Mouse (Mus musculus): ENCODE data around the gene Rab19. TPM values are rescaled to one million over a fixed set of nuclear protein-coding genes. Genes with fewer than 3 reads are reported as not detected.
"Not testable (repeated sequence)": the region's sequence is repeated elsewhere in the genome, so short reads cannot be mapped to it uniquely, and the experiment has no call there.

Rab19 gene
- polyA plus RNA-seq, 1 experiment from 2014 or later = 0.31 TPM

DNA sequence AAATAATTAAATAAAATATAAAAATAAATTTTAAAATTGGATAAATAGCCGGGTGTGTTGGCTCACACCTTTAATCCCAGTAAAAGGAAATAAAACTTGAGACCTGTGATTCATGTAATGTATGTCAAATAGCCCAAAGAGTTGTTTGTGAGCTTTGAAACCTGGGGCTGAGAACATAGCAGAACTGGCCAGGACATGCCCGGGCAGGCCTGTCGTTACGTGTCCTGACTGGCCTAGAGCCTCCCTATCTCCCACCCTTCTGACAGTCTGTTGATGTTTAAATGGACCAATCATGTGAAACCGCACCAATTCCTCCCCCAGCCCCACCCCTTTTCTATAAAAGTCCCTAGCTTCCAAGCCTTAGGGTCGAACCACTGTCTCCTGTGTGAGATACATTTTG is 56.5 kb downstream of the Rab19 start:
- 93% methylated on average over 6 of the region's 6 CpGs for WGBS
- H3K4me3 ChIP-seq; H3K27ac ChIP-seq; H3K9me3 ChIP-seq; H3K27me3 ChIP-seq (replicated peaks); H3K9ac ChIP-seq; H3K4me1 ChIP-seq; H3K4me2 ChIP-seq; ATAC-seq (replicated peaks); H3K36me3 ChIP-seq (replicated peaks): not testable (repeated sequence)

Other genes with a start within 250 kb of the Rab19 start
- gene Kdm7a, start 174.4 kb upstream of the Rab19 start, polyA plus RNA-seq (2015; fragmentation: Nextera tagmentation; extraction: Ambion mirVana) = 6.5 and 6.8 TPM in 2 replicates
- gene Slc37a3, start 3.5 kb upstream of the Rab19 start, polyA plus RNA-seq (2015; fragmentation: Nextera tagmentation; extraction: Ambion mirVana) = 62.8 and 65.8 TPM in 2 replicates
- 269 TPM in 2 replicates for gene Mkrn1, start 39.3 kb downstream of the Rab19 start, polyA plus RNA-seq (2015; fragmentation: Nextera tagmentation; extraction: Ambion mirVana)
- gene Dennd2a, start 176.7 kb downstream of the Rab19 start, polyA plus RNA-seq (2015; fragmentation: Nextera tagmentation; extraction: Ambion mirVana) = 21.0 and 21.2 TPM in 2 replicates
- 46.3 and 53.6 TPM in 2 replicates for gene Adck2, start 192.7 kb downstream of the Rab19 start, polyA plus RNA-seq (2015; fragmentation: Nextera tagmentation; extraction: Ambion mirVana)
- gene Gm42420, start 204.6 kb downstream of the Rab19 start, polyA plus RNA-seq (2015; fragmentation: Nextera tagmentation; extraction: Ambion mirVana) = 0.88 and 2.6 TPM in 2 replicates
- gene Ndufb2, start 211.4 kb downstream of the Rab19 start, polyA plus RNA-seq (2015; fragmentation: Nextera tagmentation; extraction: Ambion mirVana) = 389 and 418 TPM in 2 replicates